Mouse (Mus musculus) neural tube, embryonic 11.5 days (tissue): ENCODE measurements around the gene Nxnl1. TPM values are rescaled to one million over a fixed set of nuclear protein-coding genes. Genes with fewer than 3 reads are reported as not detected.
A peak's percentile ranks its signal among the peaks of the same experiment; 100 is the strongest.

Experiments
- ATAC-seq: fragments of 200-750 bp; cut with Nextera tagmentation; 2 replicates; pipeline ENCODE4 v1.8.0; 2017; ENCODE audit warnings: moderate number of reproducible peaks, mild to moderate bottlenecking, moderate TSS enrichment, moderate library complexity; ENCODE audit not compliant: insufficient read depth, low FRiP score, low TSS enrichment
- DNase-seq: peaks from one replicate; pipeline ENCODE4 v3.0.0-alpha.2; 2015; ENCODE audit warnings: low spot score
- H3K27ac ChIP-seq: fragments of 300-500 bp; sonication (generic); 2 replicates; pipeline ENCODE4 v1.5.1; 2014; ENCODE audit warnings: low read depth, mild to moderate bottlenecking, low read length
- H3K27me3 ChIP-seq: fragments of 300-500 bp; sonication (generic); 2 replicates; pipeline ENCODE4 v1.6.1; 2014; ENCODE audit warnings: mild to moderate bottlenecking, low read length, mixed read lengths; ENCODE audit not compliant: control insufficient read depth, insufficient read depth
- H3K36me3 ChIP-seq: fragments of 300-500 bp; sonication (generic); 2 replicates; pipeline ENCODE4 v1.6.1; 2014; ENCODE audit warnings: mild to moderate bottlenecking, low read length, moderate library complexity, mixed read lengths; ENCODE audit not compliant: control insufficient read depth, insufficient read depth
- H3K4me1 ChIP-seq: fragments of 300-500 bp; sonication (generic); 2 replicates; pipeline ENCODE4 v1.6.1; 2014; ENCODE audit warnings: low read length, mixed read lengths; ENCODE audit not compliant: control insufficient read depth, insufficient read depth
- H3K4me2 ChIP-seq: fragments of 300-500 bp; sonication (generic); 2 replicates; pipeline ENCODE4 v1.6.1; 2014; ENCODE audit warnings: low read depth, mild to moderate bottlenecking, moderate library complexity
- H3K4me3 ChIP-seq: fragments of 300-500 bp; sonication (generic); 2 replicates; pipeline ENCODE4 v1.5.1; 2014; ENCODE audit warnings: low read depth, low read length
- H3K9ac ChIP-seq: fragments of 300-500 bp; sonication (generic); 2 replicates; pipeline ENCODE4 v1.6.1; 2014; ENCODE audit warnings: mild to moderate bottlenecking, low read length
- H3K9me3 ChIP-seq: fragments of 300-500 bp; sonication (generic); 2 replicates; pipeline ENCODE4 v1.6.1; 2016; ENCODE audit warnings: low read length; ENCODE audit not compliant: control insufficient read depth
- WGBS: fragments of 180-500 bp; shearing (Covaris S2); extraction: QIAGEN DNeasy Blood & Tissue Kit; methylation state at CpG from one replicate; pipeline ENCODE4 v1.1.7; 2014; 5-methylcytosine and 5-hydroxymethylcytosine counted together
- polyA plus RNA-seq: library from polyadenylated mRNA; unstranded; fragments of >200 nt; fragmentation: Nextera tagmentation; extraction: Ambion mirVana; gene quantifications from 2 replicates; pipeline ENCODE4 v1.2.1, GENCODE M21; 2014

Nxnl1 gene
- polyA plus RNA-seq, 1 experiment from 2014 or later: not detected

DNA sequence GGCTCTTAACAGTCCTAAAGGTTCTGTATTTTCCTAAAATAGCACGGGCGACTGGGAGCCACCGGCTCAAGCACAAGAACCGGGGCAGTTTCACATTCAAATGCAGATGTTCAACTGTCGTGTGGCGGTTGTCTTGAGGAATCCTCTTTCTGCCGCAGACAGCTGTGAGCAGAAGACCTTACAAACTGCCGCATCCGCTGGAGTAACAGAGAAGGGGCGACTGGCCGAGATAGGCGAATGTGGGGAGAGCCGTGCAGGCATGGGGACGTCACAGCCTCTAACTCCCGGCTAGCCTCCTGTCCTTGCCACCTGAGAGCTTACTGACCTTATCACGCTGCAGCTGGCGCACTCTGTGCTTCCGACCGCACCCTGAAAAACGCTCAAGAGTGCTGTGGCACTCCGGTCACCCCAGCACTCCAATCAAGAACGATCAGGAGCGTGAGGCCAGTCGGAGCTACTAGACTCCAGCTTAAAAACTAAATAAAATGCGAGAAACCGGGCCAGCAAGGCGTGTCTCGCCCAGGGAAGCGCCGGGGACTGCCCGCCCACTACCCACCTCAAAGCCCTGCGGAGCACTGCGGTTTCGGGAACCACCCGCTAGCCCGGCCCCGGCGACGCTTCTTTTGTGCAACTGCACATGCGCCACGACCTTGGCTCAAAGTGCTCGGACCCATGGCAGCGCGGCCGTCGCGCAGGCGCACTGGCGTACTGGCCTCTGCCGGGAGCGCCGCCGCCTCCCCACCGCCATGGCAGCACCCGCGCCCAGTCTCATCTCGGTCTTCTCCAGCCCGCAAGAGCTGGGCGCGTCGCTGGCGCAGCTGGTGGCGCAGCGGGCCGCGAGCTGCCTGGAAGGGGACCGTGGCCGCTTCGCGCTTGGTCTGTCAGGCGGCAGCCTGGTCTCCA lies 25.3 kb upstream of the Nxnl1 start, which contains the start of gene Pgls:
Gene Pgls (plus strand): TSS at position 706 of the 903 bp plus-strand sequence.
- ATAC-seq (peak; percentile 83), DNase-seq (peak; percentile 97)
- Histone ChIP-seq H3K27ac (peak within 1 kb of the TSS; percentile 96), H3K27me3 (no peaks in the 10 kb centered on the region), H3K4me2 (peak within 1 kb of the TSS; percentile 87), H3K9me3 (no peaks in the 10 kb centered on the region), H3K9ac (peak within 1 kb of the TSS; percentile 93), H3K4me1 (peaks cover 9% of the 10 kb centered on the region), H3K36me3 (no peaks in the 10 kb centered on the region), H3K4me3 (peak within 1 kb of the TSS; percentile 72)
- under 1% methylated on average over 68 of the region's 71 CpGs for WGBS

DNA sequence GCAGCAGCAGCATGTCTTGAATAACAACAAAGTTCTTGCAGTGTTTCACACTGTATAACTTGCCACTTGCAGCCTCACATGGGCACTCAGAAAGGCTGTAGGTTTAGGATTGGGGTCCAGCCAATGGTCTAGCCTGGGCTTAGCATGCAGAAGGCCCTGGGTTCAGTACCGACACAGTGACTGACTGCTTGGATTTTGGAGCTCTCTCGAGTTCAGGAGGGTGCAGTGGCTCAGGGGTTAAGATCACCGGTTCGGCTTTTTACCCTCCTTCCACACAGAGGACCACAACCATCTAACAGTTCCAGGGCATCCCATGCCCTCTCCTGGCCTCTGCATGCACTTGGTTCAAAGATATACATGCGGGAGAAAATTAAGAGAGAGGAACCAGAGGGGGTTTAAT lies 24.6 kb upstream of the Nxnl1 start:
- Histone ChIP-seq H3K36me3 (no peaks in the 10 kb centered on the region), H3K4me2 (peak overlapping the region; percentile 87), H3K4me3 (peak overlapping the region; percentile 72), H3K27ac (peak overlapping the region; percentile 96; the same call in 1 of the 2 replicates), H3K9me3 (no peaks in the 10 kb centered on the region), H3K27me3 (no peaks in the 10 kb centered on the region), H3K4me1 (peaks cover 9% of the 10 kb centered on the region), H3K9ac (peak overlapping the region; percentile 93)
- DNase-seq: no peak
- no peak for ATAC-seq
- 30% methylated on average over 5 of the region's 5 CpGs for WGBS

DNA sequence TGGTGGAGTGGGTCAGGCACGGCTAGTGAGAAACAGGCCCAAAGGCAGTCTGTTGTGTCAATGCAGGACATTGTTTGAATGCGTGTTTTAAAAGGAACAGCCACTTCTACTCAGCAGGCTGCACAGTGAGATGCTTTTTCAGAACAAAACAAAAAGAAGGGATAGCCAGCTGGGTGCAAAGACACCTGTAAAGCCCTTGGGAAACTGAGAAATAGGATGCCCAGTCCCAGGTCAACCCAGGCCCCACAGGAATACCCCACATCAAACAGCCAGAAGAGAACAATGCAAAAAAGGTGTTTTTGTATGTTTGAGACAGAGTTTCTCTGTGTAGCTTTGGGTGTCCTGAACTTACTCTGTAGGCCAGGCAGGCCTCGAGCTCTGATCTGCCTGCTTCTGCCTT lies 22.4 kb upstream of the Nxnl1 start:
- no peak overlapping the region for H3K9ac ChIP-seq
- H3K27me3 ChIP-seq: no peaks in the 10 kb centered on the region
- no peak overlapping the region for H3K4me3 ChIP-seq
- DNase-seq (no peak), ATAC-seq (no peak)
- no peak overlapping the region for H3K4me2 ChIP-seq
- WGBS: 76% methylated on average over 3 of the region's 3 CpGs
- peaks cover 9% of the 10 kb centered on the region for H3K4me1 ChIP-seq
- H3K9me3 ChIP-seq: no peaks in the 10 kb centered on the region
- H3K36me3 ChIP-seq: no peaks in the 10 kb centered on the region
- no peak overlapping the region for H3K27ac ChIP-seq

DNA sequence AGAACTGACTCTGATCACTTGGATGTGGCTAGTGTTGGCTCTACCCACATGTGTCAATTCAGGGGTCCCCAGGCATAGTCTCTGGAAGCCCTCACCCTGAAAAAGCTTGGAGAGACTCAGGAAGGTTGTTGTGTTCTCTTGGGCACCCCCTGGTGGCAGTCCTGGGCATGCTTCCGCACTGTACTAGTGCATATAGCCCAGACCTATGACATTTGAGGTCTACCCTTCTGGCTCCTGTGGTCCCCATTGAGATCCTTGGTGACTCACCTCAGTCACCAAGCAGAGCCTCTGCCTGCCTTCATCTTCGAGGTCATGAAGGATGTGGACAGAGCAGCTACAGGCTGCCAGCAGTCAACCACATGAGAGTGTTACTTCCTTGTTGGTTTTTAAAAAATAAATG lies 20.5 kb upstream of the Nxnl1 start:
- Histone ChIP-seq H3K36me3 (no peaks in the 10 kb centered on the region), H3K27me3 (no peaks in the 10 kb centered on the region), H3K4me3 (no peak overlapping the region), H3K9ac (no peak overlapping the region), H3K27ac (no peak overlapping the region), H3K4me2 (no peak overlapping the region), H3K4me1 (peaks cover 3% of the 10 kb centered on the region; the same call in 1 of the 2 replicates), H3K9me3 (no peaks in the 10 kb centered on the region)
- DNase-seq: peak; percentile 37
- 75% methylated on average over 2 of the region's 2 CpGs for WGBS
- ATAC-seq: no peak

DNA sequence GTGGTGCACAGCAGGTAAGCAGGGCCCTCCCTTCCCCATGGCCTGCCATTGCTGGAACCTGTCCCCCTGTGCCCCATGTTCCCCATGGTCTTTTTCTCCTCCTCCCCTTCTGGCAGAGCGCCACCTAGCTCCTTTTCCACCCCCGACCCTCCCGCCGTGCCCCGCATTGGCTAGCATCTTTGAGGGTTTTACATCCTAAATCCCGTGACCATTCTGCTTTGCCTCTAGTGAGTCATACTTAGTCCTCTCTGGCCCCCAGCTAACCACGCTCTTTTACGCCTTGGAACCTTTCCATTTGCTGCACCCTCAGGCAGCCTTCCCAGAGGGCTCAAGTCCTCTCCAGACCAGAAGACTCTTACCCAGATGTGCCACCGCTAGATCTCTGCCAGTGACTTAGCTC lies 13.8 kb upstream of the Nxnl1 start:
- WGBS: 35% methylated on average over 9 of the region's 9 CpGs
- DNase-seq (no peak), ATAC-seq (no peak)
- no peak overlapping the region for H3K4me2 ChIP-seq
- H3K27me3 ChIP-seq: no peaks in the 10 kb centered on the region
- no peak overlapping the region for H3K4me3 ChIP-seq
- H3K27ac ChIP-seq: no peak overlapping the region
- H3K9ac ChIP-seq: no peak overlapping the region
- no peaks in the 10 kb centered on the region for H3K4me1 ChIP-seq
- H3K36me3 ChIP-seq: no peaks in the 10 kb centered on the region; the same call in 1 of the 2 replicates
- no peaks in the 10 kb centered on the region for H3K9me3 ChIP-seq

DNA sequence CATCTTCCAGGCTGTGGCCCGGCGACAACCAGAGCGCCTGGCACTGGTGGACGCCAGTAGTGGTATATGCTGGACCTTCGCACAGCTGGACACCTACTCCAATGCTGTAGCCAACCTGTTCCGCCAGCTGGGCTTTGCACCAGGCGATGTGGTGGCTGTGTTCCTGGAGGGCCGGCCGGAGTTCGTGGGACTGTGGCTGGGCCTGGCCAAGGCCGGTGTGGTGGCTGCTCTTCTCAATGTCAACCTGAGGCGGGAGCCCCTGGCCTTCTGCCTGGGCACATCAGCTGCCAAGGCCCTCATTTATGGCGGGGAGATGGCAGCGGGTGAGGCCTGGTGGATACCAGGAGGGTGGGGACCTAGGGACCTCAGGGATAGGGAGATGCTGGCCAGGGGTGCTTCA lies 13.1 kb upstream of the Nxnl1 start:
- H3K9ac ChIP-seq: no peak overlapping the region
- H3K36me3 ChIP-seq: no peaks in the 10 kb centered on the region; the same call in 1 of the 2 replicates
- H3K9me3 ChIP-seq: no peaks in the 10 kb centered on the region
- H3K4me3 ChIP-seq: no peak overlapping the region
- no peak for DNase-seq
- no peaks in the 10 kb centered on the region for H3K4me1 ChIP-seq
- 91% methylated on average over 14 of the region's 14 CpGs for WGBS
- no peak overlapping the region for H3K4me2 ChIP-seq
- no peak overlapping the region for H3K27ac ChIP-seq
- ATAC-seq: no peak
- no peaks in the 10 kb centered on the region for H3K27me3 ChIP-seq

DNA sequence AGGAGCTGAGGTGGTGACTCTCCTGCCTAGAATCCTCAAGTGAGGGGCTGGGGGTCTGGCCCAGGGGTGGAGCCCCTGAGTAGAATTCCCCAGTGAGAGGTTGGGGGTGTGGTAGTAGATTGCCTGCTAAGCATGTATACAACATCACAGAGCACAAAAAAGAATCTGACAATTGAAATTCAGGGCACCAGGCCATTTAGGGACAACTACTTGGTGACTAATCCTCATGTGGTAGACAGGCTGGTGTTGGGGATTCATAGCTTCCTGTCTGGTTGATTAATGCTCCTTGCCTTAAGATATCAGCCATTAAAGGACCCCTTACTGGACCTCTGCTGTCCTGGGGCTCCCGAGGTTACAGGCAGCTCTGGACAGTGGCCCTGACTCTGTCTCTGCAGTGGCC lies 12.6 kb upstream of the Nxnl1 start:
- ATAC-seq (no peak), DNase-seq (no peak)
- WGBS: 83% methylated on average over 1 of the region's 1 CpGs
- Histone ChIP-seq H3K4me2 (no peak overlapping the region), H3K9me3 (no peaks in the 10 kb centered on the region), H3K27ac (no peak overlapping the region), H3K36me3 (no peaks in the 10 kb centered on the region; the same call in 1 of the 2 replicates), H3K4me1 (no peaks in the 10 kb centered on the region), H3K9ac (no peak overlapping the region), H3K27me3 (no peaks in the 10 kb centered on the region), H3K4me3 (no peak overlapping the region)

DNA sequence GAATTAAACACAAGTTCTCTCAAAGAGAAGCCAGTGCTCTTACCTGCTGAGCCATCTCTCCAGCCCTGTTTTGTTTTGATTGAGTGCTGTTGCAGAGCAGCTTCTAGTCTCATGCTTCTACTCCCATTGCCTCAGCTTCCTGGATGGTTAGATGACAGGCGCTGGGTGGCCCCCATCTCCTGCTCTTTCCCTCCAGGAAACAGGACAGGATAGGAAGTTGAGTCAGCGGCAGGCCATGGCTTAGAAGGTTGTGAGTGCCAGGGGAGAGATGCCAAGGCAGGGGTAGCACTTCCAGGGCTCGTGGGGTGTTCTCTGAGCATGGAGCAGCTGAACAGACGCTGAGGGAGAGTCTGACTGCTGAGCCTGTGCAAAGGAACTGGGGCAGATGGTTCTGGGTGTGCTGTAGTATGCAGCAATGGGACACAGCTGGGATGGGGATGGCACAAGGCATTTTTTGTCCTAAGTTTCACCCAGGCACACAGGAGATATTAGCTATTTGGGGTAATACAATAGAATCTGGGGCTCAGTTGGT lies 11.5 kb upstream of the Nxnl1 start:
- no peak overlapping the region for H3K4me3 ChIP-seq
- no peak overlapping the region for H3K9ac ChIP-seq
- 73% methylated on average over 4 of the region's 4 CpGs for WGBS
- ATAC-seq (no peak), DNase-seq (no peak)
- H3K4me2 ChIP-seq: no peak overlapping the region
- H3K9me3 ChIP-seq: no peaks in the 10 kb centered on the region
- no peak overlapping the region for H3K27ac ChIP-seq
- H3K4me1 ChIP-seq: no peaks in the 10 kb centered on the region
- no peaks in the 10 kb centered on the region for H3K27me3 ChIP-seq
- H3K36me3 ChIP-seq: no peaks in the 10 kb centered on the region; the same call in 1 of the 2 replicates

DNA sequence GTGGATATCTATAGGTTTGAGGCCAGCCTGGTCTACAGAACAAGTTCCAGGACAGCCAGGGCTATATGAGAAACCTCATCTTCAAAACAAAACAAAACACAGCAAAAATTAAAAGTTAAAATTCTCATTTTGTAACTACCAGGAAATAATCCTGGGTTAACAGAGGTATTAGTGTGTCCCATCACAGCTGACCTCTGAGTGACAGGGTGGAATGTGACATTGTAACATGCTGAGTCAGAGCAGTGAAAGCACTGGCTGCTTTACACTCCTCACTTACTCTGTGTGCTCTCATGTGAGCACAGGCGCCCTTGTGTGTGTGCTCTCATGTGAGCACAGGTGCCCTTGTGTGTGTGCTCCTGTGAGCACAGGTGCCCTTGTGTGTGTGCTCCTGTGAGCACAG lies 8.6 kb upstream of the Nxnl1 start:
- H3K9me3 ChIP-seq: no peaks in the 10 kb centered on the region
- no peak for ATAC-seq
- H3K4me1 ChIP-seq: peaks cover 9% of the 10 kb centered on the region; the same call in 1 of the 2 replicates
- H3K36me3 ChIP-seq: no peaks in the 10 kb centered on the region
- H3K27me3 ChIP-seq: no peaks in the 10 kb centered on the region
- H3K4me3 ChIP-seq: no peak overlapping the region
- no peak for DNase-seq
- no peak overlapping the region for H3K4me2 ChIP-seq
- 67% methylated on average over 1 of the region's 1 CpGs for WGBS
- H3K27ac ChIP-seq: no peak overlapping the region
- no peak overlapping the region for H3K9ac ChIP-seq
